Mouse (Mus musculus): ENCODE measurements around the gene Neurl1a.

- TF ChIP-seq CHD2 (IDR thresholded peaks at IDR 0.05; ENCODE audit: low read depth, low read length) (no peak), HCFC1 (IDR thresholded peaks at IDR 0.05; ENCODE audit: borderline replicate concordance, insufficient read depth, low read length) (no peak), ZNF384 (IDR thresholded peaks at IDR 0.05; ENCODE audit: low read depth, low read length) (no peak), MAFK (IDR thresholded peaks at IDR 0.05; ENCODE audit: insufficient read depth, low read depth, low read length) (no peak), ZC3H11A (IDR thresholded peaks at IDR 0.05; ENCODE audit: borderline replicate concordance, low read depth, low read length) (no peak)
These were observed 98.1 kb downstream of the Neurl1a start for GRCm38 (mm10) chr19:47276730-47277129.
